Mouse (Mus musculus) liver, adult 2 months (tissue): ENCODE results near the gene Prkca.

Experiments
- CTCF ChIP-seq: fragments of 200-500 bp; IDR thresholded peaks from 2 replicates; pipeline ENCODE4 v1.5.1; 2011; ENCODE audit warnings: low read depth, low read length, control low read depth
- POLR2A ChIP-seq: fragments of 200-500 bp; IDR thresholded peaks from 2 replicates; pipeline ENCODE4 v1.6.1; 2011; ENCODE audit warnings: low read length, control low read depth; ENCODE audit not compliant: insufficient read depth; ENCODE audit errors: extremely low read depth

- TF ChIP-seq POLR2A (no peak), CTCF (no peak)
These were observed 133.0 kb downstream of the Prkca start for GRCm38 (mm10) chr11:108210749-108211148.
